Mouse (Mus musculus) lung, embryonic 14.5 days (tissue): Measurements from ENCODE around the gene Paqr9. TPM values are rescaled to one million over a fixed set of nuclear protein-coding genes. Genes with fewer than 3 reads are reported as not detected.

ENCODE experiments used
- ATAC-seq: fragments of 200-750 bp; cut with Nextera tagmentation; 2 replicates; pipeline ENCODE4 v1.8.0; 2017; ENCODE audit warnings: mild to moderate bottlenecking, moderate TSS enrichment, moderate library complexity; ENCODE audit not compliant: insufficient read depth
- DNase-seq: peaks from one replicate; pipeline ENCODE4 v3.0.0-alpha.2; 2015
- H3K27ac ChIP-seq: fragments of 300-500 bp; sonication (generic); 2 replicates; pipeline ENCODE4 v1.5.1; 2014; ENCODE audit warnings: low read depth, mild to moderate bottlenecking, moderate library complexity
- H3K27me3 ChIP-seq: fragments of 300-500 bp; sonication (generic); 2 replicates; pipeline ENCODE4 v1.6.1; 2014; ENCODE audit warnings: low read length, control low read depth; ENCODE audit not compliant: insufficient read depth
- H3K36me3 ChIP-seq: fragments of 300-500 bp; sonication (generic); 2 replicates; pipeline ENCODE4 v1.6.1; 2014; ENCODE audit warnings: control low read depth; ENCODE audit not compliant: insufficient read depth
- H3K4me1 ChIP-seq: fragments of 300-500 bp; sonication (generic); 2 replicates; pipeline ENCODE4 v1.6.1; 2014; ENCODE audit warnings: antibody characterized with exemption, control low read depth; ENCODE audit not compliant: insufficient read depth
- H3K4me2 ChIP-seq: fragments of 300-500 bp; sonication (generic); 2 replicates; pipeline ENCODE4 v1.6.1; 2014; ENCODE audit warnings: mild to moderate bottlenecking
- H3K4me3 ChIP-seq: fragments of 300-500 bp; sonication (generic); 2 replicates; pipeline ENCODE4 v1.5.1; 2014; ENCODE audit warnings: low read depth, low read length
- H3K9ac ChIP-seq: fragments of 300-500 bp; sonication (generic); 2 replicates; pipeline ENCODE4 v1.6.1; 2014
- H3K9me3 ChIP-seq: fragments of 300-500 bp; sonication (generic); 2 replicates; pipeline ENCODE4 v1.6.1; 2016; ENCODE audit warnings: low read depth, low read length, control low read depth
- CTCF ChIP-seq: IDR thresholded peaks from 2 replicates; pipeline ENCODE4 v1.5.1; 2016; ENCODE audit warnings: antibody characterized with exemption, low read depth
- WGBS: fragments of 180-500 bp; shearing (Covaris S2); extraction: QIAGEN DNeasy Blood & Tissue Kit; methylation state at CpG from one replicate; pipeline ENCODE4 v1.1.7; 2014; 5-methylcytosine and 5-hydroxymethylcytosine counted together
- polyA plus RNA-seq: library from polyadenylated mRNA; unstranded; fragments of >200 nt; fragmentation: Nextera tagmentation; extraction: Ambion mirVana; gene quantifications from 2 replicates; pipeline ENCODE4 v1.2.1, GENCODE M21; 2014

Paqr9 gene
- polyA plus RNA-seq, 1 experiment from 2014 or later, result not detected

DNA sequence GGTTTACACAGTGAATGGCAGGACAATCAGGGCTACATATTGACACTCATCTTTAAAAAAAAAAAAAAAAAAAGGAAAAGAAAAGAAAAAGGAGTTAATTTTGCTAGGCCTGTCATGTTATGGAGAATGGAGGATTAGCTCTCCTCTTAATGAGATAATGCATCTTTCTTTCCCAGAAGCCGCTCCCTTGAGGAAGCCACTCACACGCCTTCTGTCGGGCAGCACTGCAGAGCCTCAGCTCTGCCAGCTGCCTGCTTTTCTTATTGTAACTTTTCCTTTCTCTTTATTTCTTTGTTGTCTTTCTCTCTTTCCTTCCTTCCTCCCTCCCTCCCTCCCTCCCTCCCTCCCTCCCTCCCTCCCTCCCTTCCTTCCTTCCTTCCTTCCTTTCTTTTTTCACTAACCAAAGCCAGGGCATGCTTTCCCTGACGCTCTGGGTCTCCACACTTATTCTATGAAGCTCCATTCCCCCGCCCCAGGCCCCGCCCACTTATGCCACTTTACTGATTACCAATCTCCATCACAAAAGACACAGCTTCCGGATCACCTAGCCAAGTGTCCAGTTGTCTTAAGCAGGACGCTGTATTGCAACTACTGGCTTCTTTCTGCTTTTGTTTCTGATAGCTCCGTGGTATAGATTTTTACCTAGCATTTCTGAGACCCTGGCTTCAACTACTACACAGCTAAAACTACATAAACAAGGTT lies 54.1 kb downstream of the Paqr9 start:
- H3K27me3 ChIP-seq, result no peaks in the 10 kb centered on the region
- H3K9ac ChIP-seq, result no peak overlapping the region
- 27% methylated on average over 9 of the region's 9 CpGs for WGBS
- no peak overlapping the region for H3K4me2 ChIP-seq
- no peaks in the 10 kb centered on the region for H3K36me3 ChIP-seq
- H3K4me3 ChIP-seq, result no peak overlapping the region
- DNase-seq (no peak), ATAC-seq (no peak)
- no peaks in the 10 kb centered on the region for H3K9me3 ChIP-seq
- H3K27ac ChIP-seq, result no peak overlapping the region
- no peak for TF ChIP-seq CTCF
- no peaks in the 10 kb centered on the region for H3K4me1 ChIP-seq

DNA sequence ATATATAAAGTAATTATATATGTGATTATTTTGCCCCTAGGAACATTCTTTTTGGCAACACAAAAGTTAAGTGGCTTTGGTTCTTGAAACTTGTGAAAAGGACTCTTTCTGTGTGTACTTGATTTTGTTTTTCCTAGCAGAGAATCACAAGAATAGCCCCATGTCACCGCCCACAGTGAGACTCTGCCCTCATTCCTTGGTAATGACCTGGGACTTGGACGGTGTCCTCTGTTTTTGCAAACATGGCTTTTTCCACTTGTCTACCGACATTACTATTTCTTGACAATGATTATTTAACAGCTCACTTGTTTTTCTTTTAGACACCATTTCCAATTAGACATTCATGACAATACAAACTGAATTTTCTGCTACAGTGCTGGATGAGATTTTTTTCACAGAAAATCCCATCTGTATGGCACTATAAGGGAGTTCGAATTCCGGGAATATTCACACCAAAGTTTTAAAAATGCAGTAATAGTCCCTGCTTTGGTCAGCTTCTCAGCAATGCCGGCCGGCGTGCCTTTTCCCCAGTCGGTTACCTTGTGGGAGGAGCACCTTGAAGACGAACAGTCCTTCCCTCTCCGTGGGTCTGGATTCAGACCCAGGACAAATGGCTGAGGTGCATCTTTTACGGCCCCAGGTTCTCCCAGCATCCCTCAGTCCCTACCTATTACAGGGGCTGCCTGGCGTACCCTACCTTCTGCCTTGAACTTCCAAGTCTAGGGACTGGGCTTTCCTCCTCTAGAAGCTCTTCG lies 55.6 kb downstream of the Paqr9 start:
- Histone ChIP-seq H3K27ac (no peak overlapping the region), H3K9ac (no peak overlapping the region), H3K4me3 (no peak overlapping the region), H3K27me3 (no peaks in the 10 kb centered on the region), H3K9me3 (no peaks in the 10 kb centered on the region), H3K4me2 (no peak overlapping the region), H3K36me3 (no peaks in the 10 kb centered on the region), H3K4me1 (no peaks in the 10 kb centered on the region)
- no peak for ATAC-seq
- no peak for TF ChIP-seq CTCF
- no peak for DNase-seq
- WGBS, result 68% methylated on average over 14 of the region's 14 CpGs

DNA sequence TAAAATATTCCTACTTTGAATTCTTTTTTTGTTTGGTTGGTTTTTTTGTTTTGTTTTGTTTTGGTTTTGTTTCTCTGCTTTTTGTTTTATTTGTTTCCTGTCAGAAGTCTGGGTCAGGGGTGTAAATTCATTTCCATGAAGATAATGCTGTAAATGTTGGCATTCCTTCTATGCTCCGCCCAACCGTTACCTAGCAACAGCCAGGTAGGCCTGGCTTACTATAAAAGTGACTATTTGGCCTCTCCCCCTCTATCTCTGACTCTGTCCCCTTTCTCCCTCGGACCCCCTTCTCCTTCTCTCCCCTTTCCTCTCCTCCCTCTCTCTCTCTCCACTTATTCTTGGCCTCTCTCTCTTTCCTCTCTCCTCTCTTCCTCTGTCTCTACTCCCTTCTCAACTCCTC lies 56.5 kb downstream of the Paqr9 start:
- Histone ChIP-seq H3K27me3 (no peaks in the 10 kb centered on the region), H3K4me3 (no peak overlapping the region), H3K27ac (no peak overlapping the region), H3K9me3 (no peaks in the 10 kb centered on the region), H3K4me1 (no peaks in the 10 kb centered on the region), H3K36me3 (no peaks in the 10 kb centered on the region), H3K9ac (no peak overlapping the region), H3K4me2 (no peak overlapping the region)
- DNase-seq (no peak), ATAC-seq (no peak)
- WGBS, result 73% methylated on average over 3 of the region's 3 CpGs
- TF ChIP-seq CTCF, result no peak

Other genes starting within 250 kb of the Paqr9 start
- gene Chst2, start 152.9 kb upstream of the Paqr9 start, polyA plus RNA-seq, result 14.8 and 16.0 TPM in 2 replicates
- 125 and 138 TPM in 2 replicates for gene U2surp, start 47.7 kb upstream of the Paqr9 start, polyA plus RNA-seq
- gene Pcolce2, start 77.9 kb downstream of the Paqr9 start, polyA plus RNA-seq, result 7.1 TPM in 2 replicates
- 4.6 and 5.7 TPM in 2 replicates for gene Trpc1, start 190.7 kb downstream of the Paqr9 start, polyA plus RNA-seq